Mouse (Mus musculus) G1E (cell line): ENCODE results near the gene Kmo.

ENCODE experiments used
- CTCF ChIP-seq: IDR thresholded peaks from 2 replicates; pipeline ENCODE4 v1.5.1; 2012; ENCODE audit warnings: low read depth, low read length, inconsistent platforms, mixed read lengths
- GATA1 ChIP-seq: IDR thresholded peaks from 2 replicates; pipeline ENCODE4 v1.6.1; 2012; ENCODE audit warnings: borderline replicate concordance, low read length, inconsistent platforms, mixed read lengths
- GATA2 ChIP-seq: IDR thresholded peaks from 2 replicates; pipeline ENCODE4 v1.6.1; 2012; ENCODE audit warnings: low read depth, low read length, inconsistent platforms, borderline replicate concordance
- POLR2AphosphoS5 ChIP-seq: IDR thresholded peaks from 2 replicates; pipeline ENCODE4 v1.6.1; 2012; ENCODE audit warnings: low read depth, low read length, inconsistent platforms; ENCODE audit not compliant: insufficient replicate concordance
- TAL1 ChIP-seq: conservative IDR thresholded peaks from 2 replicates; pipeline ENCODE4 v1.6.1; 2012; ENCODE audit warnings: low read depth, low read length, inconsistent platforms, mixed read lengths

- TF ChIP-seq CTCF (no peak), GATA1 (no peak), POLR2AphosphoS5 (no peak), TAL1 (no peak), GATA2 (no peak)
Observed at GRCm38 (mm10) chr1:175669456-175669855, 49.3 kb downstream of the Kmo start.
